Mouse (Mus musculus) cerebral cortex, adult 2 months (tissue): Measurements from ENCODE around the gene Tmem47.

Experiments
- WGBS: fragments of 180-500 bp; shearing (Covaris S2); methylation state at CpG from one replicate; pipeline ENCODE4 v1.1.7; 2018; 5-methylcytosine and 5-hydroxymethylcytosine counted together

The Tmem47 gene

GRCm38 (mm10) chrX:81070210-81070803, at the start of gene Tmem47:
Gene Tmem47, plus strand, starts transcription at chrX:81070698.
- 4% methylated on average over 28 of the region's 39 CpGs for WGBS

GRCm38 (mm10) chrX:81070804-81071461, 435 bp downstream of the Tmem47 start:
- WGBS = under 1% methylated on average over 43 of the region's 45 CpGs

- 6% methylated on average over 10 of the region's 14 CpGs for WGBS
Observed at GRCm38 (mm10) chrX:81071746-81072640, 1.5 kb downstream of the Tmem47 start.

DNA sequence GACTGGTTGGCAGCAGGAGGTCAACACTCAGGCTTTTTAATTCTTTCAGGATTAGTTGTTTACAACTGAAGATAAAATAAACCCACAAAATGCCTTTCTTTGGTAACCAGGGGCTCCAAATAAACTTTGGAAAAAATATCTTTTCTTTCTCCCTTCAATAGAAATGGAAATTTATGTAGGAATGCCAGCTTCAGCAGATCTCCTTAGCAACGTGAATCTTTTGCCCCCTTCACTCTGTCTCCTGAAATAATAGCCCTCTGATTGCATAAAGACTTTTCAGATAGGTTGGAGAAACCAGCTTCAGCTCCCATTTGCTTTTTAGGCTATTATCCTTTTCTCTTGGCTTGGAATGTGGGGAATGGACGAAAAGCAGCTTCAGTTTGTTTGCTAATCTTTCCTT, 2.2 kb downstream of the Tmem47 start:
- 34% methylated on average over 2 of the region's 2 CpGs for WGBS

DNA sequence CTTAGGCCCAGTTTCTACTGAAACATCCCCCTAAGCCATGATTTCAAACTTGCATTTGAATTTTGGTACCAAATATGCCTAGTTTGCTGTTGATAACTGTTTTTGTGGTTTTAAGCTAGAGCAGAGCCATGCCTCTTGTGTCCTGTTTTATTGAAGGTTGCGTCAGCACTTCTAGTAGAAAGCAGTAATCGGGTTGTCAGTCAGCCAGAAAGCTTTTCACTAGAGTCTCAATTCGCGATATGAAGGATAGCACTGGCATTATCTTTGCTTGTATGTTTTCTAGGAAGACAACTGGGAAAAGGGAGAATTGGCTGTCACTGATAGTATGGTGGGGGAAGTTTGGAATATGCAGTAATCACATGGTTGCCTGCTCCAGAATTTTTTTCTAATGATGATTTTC, 3.3 kb downstream of the Tmem47 start:
- 56% methylated on average over 4 of the region's 4 CpGs for WGBS

DNA sequence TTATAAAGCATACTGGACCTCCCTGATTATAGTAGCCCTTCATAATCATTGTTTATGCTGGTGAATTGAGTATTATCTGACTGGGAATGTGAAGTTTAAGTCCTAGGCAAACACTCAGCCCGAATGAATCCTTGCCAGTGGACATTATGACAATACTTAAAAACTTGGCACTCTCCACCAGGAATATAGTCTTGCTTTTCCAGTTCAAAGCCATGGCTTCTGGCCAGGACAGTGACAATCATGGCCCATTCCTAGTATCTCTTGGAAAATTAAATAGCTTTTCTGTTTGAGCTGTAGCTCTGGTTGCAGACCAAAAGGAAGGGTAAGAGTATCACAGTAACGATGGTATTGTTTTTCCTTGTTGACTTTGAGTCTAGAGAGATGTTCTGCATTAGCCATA, 10.5 kb downstream of the Tmem47 start:
- WGBS = 65% methylated on average over 2 of the region's 2 CpGs

DNA sequence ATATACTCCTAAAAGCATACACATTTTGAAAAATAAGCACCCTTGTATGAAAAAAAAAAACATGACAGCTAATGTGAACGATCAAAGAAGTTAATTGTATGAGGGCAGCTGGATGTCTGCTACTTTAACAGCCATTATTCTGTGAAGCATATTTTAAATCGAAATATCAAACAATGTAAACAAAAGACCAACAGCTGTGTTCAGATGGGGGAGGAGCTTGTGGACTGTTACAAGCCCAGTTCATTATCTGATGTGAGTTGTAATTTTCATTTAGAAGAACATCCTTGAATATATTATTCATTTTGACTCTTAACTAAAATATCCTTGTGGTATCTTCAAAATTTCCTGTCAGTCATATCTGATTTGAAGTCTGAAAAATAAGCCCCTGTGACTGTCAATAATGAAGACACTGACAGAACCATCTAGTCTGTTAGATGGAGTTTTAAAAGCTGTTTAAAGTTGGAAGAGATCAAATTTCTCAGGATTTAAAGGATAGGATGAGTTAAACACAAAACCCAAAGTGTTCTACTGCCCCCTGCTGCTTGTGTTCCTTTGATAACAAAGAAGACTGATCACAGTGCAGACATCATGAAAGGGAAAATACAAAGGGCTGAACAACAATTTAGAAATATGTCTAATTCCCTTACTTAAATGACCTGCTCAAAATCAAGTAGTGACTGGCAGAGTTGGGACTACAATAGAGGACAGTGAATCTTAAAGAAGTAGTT, 14.7 kb downstream of the Tmem47 start:
- WGBS = 34% methylated on average over 2 of the region's 2 CpGs

DNA sequence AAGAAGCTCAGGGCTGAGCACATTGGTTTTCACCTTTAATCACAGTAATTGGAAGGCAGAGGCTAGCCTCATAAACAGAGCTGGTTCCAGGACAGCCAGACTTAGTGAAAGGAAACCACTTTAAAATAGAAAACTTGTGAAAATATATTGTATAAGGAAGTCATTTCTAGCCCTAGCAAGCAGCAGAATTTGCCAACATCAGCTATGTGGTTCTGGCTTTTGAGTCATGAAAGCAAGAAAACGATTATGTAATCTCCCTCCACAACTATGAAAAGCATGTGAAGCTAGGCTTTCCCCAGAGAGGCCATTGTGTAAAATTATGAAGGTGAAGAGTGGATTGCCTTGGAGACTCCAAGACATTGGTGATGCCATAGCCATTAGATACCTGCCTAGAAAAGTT, 76.9 kb downstream of the Tmem47 start:
- 29% methylated on average over 1 of the region's 1 CpGs for WGBS
